Mouse (Mus musculus) limb, embryonic 12.5 days (tissue): Measurements from ENCODE around the gene Sertm1. TPM values are rescaled to one million over a fixed set of nuclear protein-coding genes. Genes with fewer than 3 reads are reported as not detected.

Experiments used
- ATAC-seq: fragments of 200-750 bp; cut with Nextera tagmentation; 2 replicates; pipeline ENCODE4 v1.8.0; 2017; ENCODE audit warnings: low read depth, moderate TSS enrichment; ENCODE audit not compliant: insufficient number of reproducible peaks, insufficient read depth, low FRiP score, low TSS enrichment
- H3K27ac ChIP-seq: fragments of 300-500 bp; sonication (generic); 2 replicates; pipeline ENCODE4 v1.5.1; 2016; ENCODE audit warnings: mild to moderate bottlenecking, moderate library complexity
- H3K27me3 ChIP-seq: fragments of 300-500 bp; sonication (generic); 2 replicates; pipeline ENCODE4 v1.6.1; 2016; ENCODE audit warnings: mild to moderate bottlenecking, moderate library complexity
- H3K36me3 ChIP-seq: fragments of 300-500 bp; sonication (generic); 2 replicates; pipeline ENCODE4 v1.6.1; 2016; ENCODE audit warnings: mild to moderate bottlenecking, moderate library complexity
- H3K4me1 ChIP-seq: fragments of 300-500 bp; sonication (generic); replicated peaks from 2 replicates; pipeline ENCODE4 v1.6.1; 2016
- H3K4me2 ChIP-seq: fragments of 300-500 bp; sonication (generic); 2 replicates; pipeline ENCODE4 v1.6.1; 2016; ENCODE audit warnings: mild to moderate bottlenecking, moderate library complexity
- H3K4me3 ChIP-seq: fragments of 300-500 bp; sonication (generic); replicated peaks from 2 replicates; pipeline ENCODE4 v1.5.1; 2016; ENCODE audit warnings: mild to moderate bottlenecking
- H3K9ac ChIP-seq: fragments of 300-500 bp; sonication (generic); replicated peaks from 2 replicates; pipeline ENCODE4 v1.6.1; 2016; ENCODE audit warnings: mild to moderate bottlenecking, moderate library complexity
- H3K9me3 ChIP-seq: fragments of 300-500 bp; sonication (generic); 2 replicates; pipeline ENCODE4 v1.6.1; 2016; ENCODE audit warnings: mild to moderate bottlenecking, moderate library complexity
- WGBS: fragments of 180-500 bp; shearing (Covaris S2); methylation state at CpG from one replicate; pipeline ENCODE4 v1.1.7; 2016; 5-methylcytosine and 5-hydroxymethylcytosine counted together
- polyA plus RNA-seq: library from polyadenylated mRNA; unstranded; fragments of >200 nt; fragmentation: Nextera tagmentation; extraction: Ambion mirVana; gene quantifications from 2 replicates; pipeline ENCODE4 v1.2.1, GENCODE M21; 2016

Gene Sertm1
- polyA plus RNA-seq, 1 experiment from 2014 or later, result not detected

DNA sequence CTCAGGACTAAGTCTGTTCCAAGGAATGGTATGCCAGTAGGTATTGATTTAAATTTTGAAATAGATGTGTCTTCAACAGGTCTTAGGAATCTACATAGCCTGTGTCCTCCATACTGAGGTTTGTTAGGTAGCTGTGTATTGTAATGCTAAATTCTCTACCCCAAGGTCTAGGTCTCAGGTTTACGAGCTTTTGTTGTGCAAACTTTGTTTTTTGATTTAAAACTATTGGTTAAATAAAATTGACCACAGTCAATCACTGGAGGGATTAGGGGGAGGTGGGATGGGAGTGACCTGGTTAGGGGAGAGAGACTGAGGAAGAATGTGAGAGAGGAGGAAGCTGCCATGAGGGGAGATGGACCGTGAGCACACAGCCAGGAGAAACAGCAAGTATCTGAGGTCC is 29.2 kb downstream of the Sertm1 start:
- H3K4me1 ChIP-seq, result no peaks in the 10 kb centered on the region
- no peaks in the 10 kb centered on the region for H3K9me3 ChIP-seq
- no peaks in the 10 kb centered on the region for H3K27me3 ChIP-seq
- H3K4me2 ChIP-seq, result no peak overlapping the region
- H3K36me3 ChIP-seq, result no peaks in the 10 kb centered on the region
- H3K4me3 ChIP-seq, result no peak overlapping the region
- no peak overlapping the region for H3K27ac ChIP-seq
- H3K9ac ChIP-seq, result no peak overlapping the region
- no peak for ATAC-seq
- 80% methylated on average over 2 of the region's 2 CpGs for WGBS

Other genes starting within 250 kb of the Sertm1 start
- gene Supt20, start 223.1 kb downstream of the Sertm1 start, polyA plus RNA-seq, result 126 and 129 TPM in 2 replicates
- not detected in 2 replicates for gene Gm21958, start 201.5 kb downstream of the Sertm1 start, polyA plus RNA-seq
- 158 and 163 TPM in 2 replicates for gene Exosc8, start 180.5 kb downstream of the Sertm1 start, polyA plus RNA-seq
- gene Alg5, start 180.3 kb downstream of the Sertm1 start, polyA plus RNA-seq, result 45.0 and 48.1 TPM in 2 replicates
- gene Smad9, start 160.3 kb downstream of the Sertm1 start, polyA plus RNA-seq, result 0.87 and 1.1 TPM in 2 replicates
- 60.8 and 64.0 TPM in 2 replicates for gene Rfxap, start 108.1 kb downstream of the Sertm1 start, polyA plus RNA-seq
- 1.1 and 2.8 TPM in 2 replicates for gene Ccna1, start 139.6 kb upstream of the Sertm1 start, polyA plus RNA-seq
- gene Spg20, start 196.2 kb upstream of the Sertm1 start, polyA plus RNA-seq, result 93.8 and 98.5 TPM in 2 replicates
- gene Ccdc169, start 221.5 kb upstream of the Sertm1 start, polyA plus RNA-seq, result 0.09 TPM in 2 replicates